Mouse (Mus musculus) limb, embryonic 12.5 days (tissue): ENCODE measurements around the gene Amz1. TPM values are rescaled to one million over a fixed set of nuclear protein-coding genes. Genes with fewer than 3 reads are reported as not detected.

ENCODE experiments used
- ATAC-seq: fragments of 200-750 bp; cut with Nextera tagmentation; 2 replicates; pipeline ENCODE4 v1.8.0; 2017; ENCODE audit warnings: low read depth, moderate TSS enrichment; ENCODE audit not compliant: insufficient number of reproducible peaks, insufficient read depth, low FRiP score, low TSS enrichment
- H3K27ac ChIP-seq: fragments of 300-500 bp; sonication (generic); 2 replicates; pipeline ENCODE4 v1.5.1; 2016; ENCODE audit warnings: mild to moderate bottlenecking, moderate library complexity
- H3K27me3 ChIP-seq: fragments of 300-500 bp; sonication (generic); 2 replicates; pipeline ENCODE4 v1.6.1; 2016; ENCODE audit warnings: mild to moderate bottlenecking, moderate library complexity
- H3K36me3 ChIP-seq: fragments of 300-500 bp; sonication (generic); 2 replicates; pipeline ENCODE4 v1.6.1; 2016; ENCODE audit warnings: mild to moderate bottlenecking, moderate library complexity
- H3K4me1 ChIP-seq: fragments of 300-500 bp; sonication (generic); replicated peaks from 2 replicates; pipeline ENCODE4 v1.6.1; 2016
- H3K4me2 ChIP-seq: fragments of 300-500 bp; sonication (generic); 2 replicates; pipeline ENCODE4 v1.6.1; 2016; ENCODE audit warnings: mild to moderate bottlenecking, moderate library complexity
- H3K4me3 ChIP-seq: fragments of 300-500 bp; sonication (generic); replicated peaks from 2 replicates; pipeline ENCODE4 v1.5.1; 2016; ENCODE audit warnings: mild to moderate bottlenecking
- H3K9ac ChIP-seq: fragments of 300-500 bp; sonication (generic); replicated peaks from 2 replicates; pipeline ENCODE4 v1.6.1; 2016; ENCODE audit warnings: mild to moderate bottlenecking, moderate library complexity
- H3K9me3 ChIP-seq: fragments of 300-500 bp; sonication (generic); 2 replicates; pipeline ENCODE4 v1.6.1; 2016; ENCODE audit warnings: mild to moderate bottlenecking, moderate library complexity
- WGBS: fragments of 180-500 bp; shearing (Covaris S2); methylation state at CpG from one replicate; pipeline ENCODE4 v1.1.7; 2016; 5-methylcytosine and 5-hydroxymethylcytosine counted together
- polyA plus RNA-seq: library from polyadenylated mRNA; unstranded; fragments of >200 nt; fragmentation: Nextera tagmentation; extraction: Ambion mirVana; gene quantifications from 2 replicates; pipeline ENCODE4 v1.2.1, GENCODE M21; 2016

The Amz1 gene
- polyA plus RNA-seq, 1 experiment from 2014 or later = 0.89 TPM

GRCm38 (mm10) chr5:140790392-140790791, 66.5 kb downstream of the Amz1 start:
- no peak overlapping the region for H3K4me3 ChIP-seq
- ATAC-seq = no peak
- H3K36me3 ChIP-seq = peaks cover 13% of the 10 kb centered on the region
- WGBS = 37% methylated on average over 2 of the region's 2 CpGs
- no peaks in the 10 kb centered on the region for H3K9me3 ChIP-seq
- H3K27me3 ChIP-seq = no peaks in the 10 kb centered on the region
- no peak overlapping the region for H3K9ac ChIP-seq
- no peak overlapping the region for H3K4me2 ChIP-seq
- peaks cover 60% of the 10 kb centered on the region for H3K4me1 ChIP-seq
- peak overlapping the region; percentile 87 for H3K27ac ChIP-seq

DNA sequence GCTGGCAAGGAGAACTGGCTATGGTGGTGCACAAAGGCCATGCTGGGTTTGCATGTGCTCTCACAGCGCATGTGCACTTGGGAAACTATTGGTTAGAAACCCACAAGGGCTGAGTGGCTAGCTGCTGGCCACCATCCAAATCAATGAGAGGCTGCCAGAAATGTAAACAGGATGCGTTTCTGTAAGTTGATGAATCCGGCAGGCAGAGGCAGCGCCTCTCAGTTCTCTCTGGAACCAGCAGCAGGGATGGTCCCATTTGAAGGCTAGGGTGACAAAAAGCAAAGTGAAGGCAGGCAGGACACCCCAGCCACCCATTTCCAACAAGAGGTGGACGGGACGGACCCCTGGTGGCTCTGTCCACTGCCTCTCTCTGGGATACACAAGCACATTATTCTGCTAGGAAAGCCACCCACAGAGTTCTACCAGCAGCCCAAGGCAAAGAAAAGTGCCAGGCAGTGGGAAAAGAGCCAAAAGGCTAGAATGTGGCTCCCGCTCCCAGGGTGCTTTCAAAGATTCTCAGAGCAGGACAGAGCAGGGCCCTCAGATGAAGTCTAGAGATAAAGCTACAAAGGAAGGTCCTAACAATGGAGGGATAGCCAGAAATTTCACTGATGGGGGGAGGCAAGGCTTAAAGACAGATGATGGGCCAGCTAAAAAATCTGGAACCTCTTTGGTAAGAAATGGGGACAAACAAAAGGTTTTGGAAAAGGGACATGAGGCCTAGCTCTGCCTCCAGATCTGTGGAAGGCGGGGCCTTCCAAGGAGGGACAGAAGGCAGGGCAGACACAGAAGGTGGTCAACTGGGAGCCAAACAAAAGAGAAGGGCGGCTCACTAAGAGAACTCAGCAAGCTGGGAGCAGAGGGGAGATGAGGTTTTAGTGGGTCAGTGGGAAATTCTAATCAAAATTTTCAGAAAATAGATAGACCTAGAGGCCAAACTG, 67.3 kb downstream of the Amz1 start:
- WGBS = 56% methylated on average over 9 of the region's 9 CpGs
- Histone ChIP-seq H3K4me1 (peaks cover 60% of the 10 kb centered on the region), H3K27ac (peak overlapping the region; percentile 87), H3K36me3 (peaks cover 10% of the 10 kb centered on the region), H3K9me3 (no peaks in the 10 kb centered on the region), H3K9ac (0 out of 2 replicates have a peak overlapping the region, but pooled peaks have one; percentile 1), H3K4me2 (no peak overlapping the region), H3K4me3 (no peak overlapping the region), H3K27me3 (no peaks in the 10 kb centered on the region)
- ATAC-seq = no peak

- peaks cover 10% of the 10 kb centered on the region for H3K36me3 ChIP-seq
- peaks cover 55% of the 10 kb centered on the region for H3K4me1 ChIP-seq
- no peaks in the 10 kb centered on the region for H3K27me3 ChIP-seq
- no peaks in the 10 kb centered on the region for H3K9me3 ChIP-seq
- no peak overlapping the region for H3K4me2 ChIP-seq
- no peak for ATAC-seq
- H3K4me3 ChIP-seq = no peak overlapping the region
- 50% methylated on average over 5 of the region's 5 CpGs for WGBS
- peak overlapping the region; percentile 87; the same call in 1 of the 2 replicates for H3K27ac ChIP-seq
- H3K9ac ChIP-seq = no peak overlapping the region
These were observed 68.3 kb downstream of the Amz1 start for GRCm38 (mm10) chr5:140792233-140792632.

GRCm38 (mm10) chr5:140794753-140795152, 70.8 kb downstream of the Amz1 start:
- H3K4me1 ChIP-seq = peaks cover 65% of the 10 kb centered on the region
- no peak for ATAC-seq
- no peak overlapping the region for H3K9ac ChIP-seq
- no peak overlapping the region for H3K4me2 ChIP-seq
- H3K27ac ChIP-seq = peak overlapping the region; percentile 72
- H3K9me3 ChIP-seq = no peaks in the 10 kb centered on the region
- 31% methylated on average over 3 of the region's 3 CpGs for WGBS
- H3K27me3 ChIP-seq = no peaks in the 10 kb centered on the region
- H3K36me3 ChIP-seq = peaks cover 1% of the 10 kb centered on the region; the same call in 1 of the 2 replicates
- H3K4me3 ChIP-seq = no peak overlapping the region

DNA sequence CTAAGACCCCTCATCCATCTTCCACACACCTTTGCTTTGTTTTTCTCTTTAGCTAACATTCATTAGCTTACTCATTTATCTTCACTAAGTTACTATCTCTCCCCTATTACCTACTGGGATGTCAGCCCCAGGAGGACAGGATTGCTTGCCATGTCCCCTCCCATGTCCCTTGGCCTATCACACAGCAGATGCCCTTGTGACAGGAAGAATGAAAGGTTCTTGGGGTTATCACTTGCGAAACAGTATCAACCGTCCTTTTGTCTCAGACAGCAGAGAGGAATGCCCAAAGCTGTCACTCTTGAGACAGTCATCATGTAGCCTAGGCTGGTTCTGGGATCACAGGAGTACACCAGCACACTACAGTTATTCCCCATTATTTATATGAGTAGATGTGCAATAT, 71.2 kb downstream of the Amz1 start:
- Histone ChIP-seq H3K27ac (peak overlapping the region; percentile 72), H3K4me3 (no peak overlapping the region), H3K9ac (no peak overlapping the region), H3K27me3 (no peaks in the 10 kb centered on the region), H3K36me3 (no peaks in the 10 kb centered on the region), H3K4me1 (peaks cover 63% of the 10 kb centered on the region), H3K9me3 (no peaks in the 10 kb centered on the region), H3K4me2 (no peak overlapping the region)
- no peak for ATAC-seq
- 54% methylated on average over 2 of the region's 2 CpGs for WGBS

- no peak overlapping the region for H3K27ac ChIP-seq
- no peak overlapping the region for H3K4me2 ChIP-seq
- H3K9ac ChIP-seq = no peak overlapping the region
- no peak for ATAC-seq
- H3K4me3 ChIP-seq = no peak overlapping the region
- H3K36me3 ChIP-seq = no peaks in the 10 kb centered on the region
- WGBS = 82% methylated on average over 3 of the region's 3 CpGs
- H3K4me1 ChIP-seq = peaks cover 54% of the 10 kb centered on the region
- H3K27me3 ChIP-seq = no peaks in the 10 kb centered on the region
- H3K9me3 ChIP-seq = no peaks in the 10 kb centered on the region
These were observed 72.1 kb downstream of the Amz1 start for GRCm38 (mm10) chr5:140796051-140796450.

DNA sequence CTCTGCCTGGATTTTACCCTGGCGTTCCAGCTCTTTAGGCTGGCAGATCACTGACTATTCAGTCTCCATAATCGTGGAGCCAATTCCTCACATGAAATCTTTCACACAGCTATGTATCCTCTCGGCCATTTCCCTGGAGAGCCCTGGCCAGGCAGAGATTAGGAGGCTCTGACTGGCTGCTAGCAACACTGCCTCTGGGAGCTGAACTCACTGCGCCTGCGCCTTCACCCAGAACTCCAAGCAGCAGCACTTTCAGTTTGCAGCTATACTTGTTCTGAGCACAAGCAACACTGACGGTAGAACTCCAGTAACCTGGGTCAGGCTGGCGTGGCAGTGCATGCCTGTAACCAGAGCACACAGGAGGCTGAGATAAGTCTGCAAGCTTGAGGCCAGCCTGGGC, 74.2 kb downstream of the Amz1 start:
- Histone ChIP-seq H3K9ac (no peak overlapping the region), H3K9me3 (no peaks in the 10 kb centered on the region), H3K27ac (peak overlapping the region; percentile 82), H3K4me3 (no peak overlapping the region), H3K4me1 (peaks cover 35% of the 10 kb centered on the region), H3K27me3 (no peaks in the 10 kb centered on the region), H3K4me2 (no peak overlapping the region), H3K36me3 (no peaks in the 10 kb centered on the region)
- 75% methylated on average over 7 of the region's 7 CpGs for WGBS
- no peak for ATAC-seq

- WGBS = 64% methylated on average over 5 of the region's 5 CpGs
- Histone ChIP-seq H3K27me3 (no peaks in the 10 kb centered on the region), H3K4me1 (peaks cover 32% of the 10 kb centered on the region), H3K27ac (peak overlapping the region; percentile 66; the same call in 1 of the 2 replicates), H3K4me3 (no peak overlapping the region), H3K4me2 (no peak overlapping the region), H3K36me3 (no peaks in the 10 kb centered on the region), H3K9ac (0 out of 2 replicates have a peak overlapping the region, but pooled peaks have one; percentile 8), H3K9me3 (no peaks in the 10 kb centered on the region)
- no peak for ATAC-seq
These were observed 74.8 kb downstream of the Amz1 start for GRCm38 (mm10) chr5:140798775-140799174.

DNA sequence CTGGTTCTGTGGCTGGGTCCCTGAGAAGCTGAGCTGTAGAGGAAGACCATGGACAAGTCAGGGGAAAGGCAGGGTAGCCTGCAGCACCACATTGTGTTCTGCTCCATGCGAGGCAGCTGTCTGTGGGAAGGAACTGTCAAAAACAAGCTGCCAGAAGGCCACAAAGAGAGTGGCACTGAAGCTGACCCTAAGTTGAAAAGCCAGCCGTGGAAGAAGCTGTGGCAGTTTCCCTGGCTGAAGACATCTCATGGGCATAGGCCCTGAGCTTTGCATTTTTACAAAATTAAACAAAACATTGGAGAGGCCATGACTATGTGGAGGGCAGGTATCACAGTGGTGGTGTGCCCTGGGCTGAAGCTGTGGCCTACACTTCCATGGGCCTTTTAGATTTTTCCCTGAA, 75.3 kb downstream of the Amz1 start:
- Histone ChIP-seq H3K27me3 (no peaks in the 10 kb centered on the region), H3K36me3 (no peaks in the 10 kb centered on the region), H3K9ac (0 out of 2 replicates have a peak overlapping the region, but pooled peaks have one; percentile 8), H3K4me1 (peaks cover 28% of the 10 kb centered on the region), H3K27ac (peak overlapping the region; percentile 66; the same call in 1 of the 2 replicates), H3K9me3 (no peaks in the 10 kb centered on the region), H3K4me2 (no peak overlapping the region), H3K4me3 (no peak overlapping the region)
- no peak for ATAC-seq
- WGBS = 71% methylated on average over 2 of the region's 2 CpGs

DNA sequence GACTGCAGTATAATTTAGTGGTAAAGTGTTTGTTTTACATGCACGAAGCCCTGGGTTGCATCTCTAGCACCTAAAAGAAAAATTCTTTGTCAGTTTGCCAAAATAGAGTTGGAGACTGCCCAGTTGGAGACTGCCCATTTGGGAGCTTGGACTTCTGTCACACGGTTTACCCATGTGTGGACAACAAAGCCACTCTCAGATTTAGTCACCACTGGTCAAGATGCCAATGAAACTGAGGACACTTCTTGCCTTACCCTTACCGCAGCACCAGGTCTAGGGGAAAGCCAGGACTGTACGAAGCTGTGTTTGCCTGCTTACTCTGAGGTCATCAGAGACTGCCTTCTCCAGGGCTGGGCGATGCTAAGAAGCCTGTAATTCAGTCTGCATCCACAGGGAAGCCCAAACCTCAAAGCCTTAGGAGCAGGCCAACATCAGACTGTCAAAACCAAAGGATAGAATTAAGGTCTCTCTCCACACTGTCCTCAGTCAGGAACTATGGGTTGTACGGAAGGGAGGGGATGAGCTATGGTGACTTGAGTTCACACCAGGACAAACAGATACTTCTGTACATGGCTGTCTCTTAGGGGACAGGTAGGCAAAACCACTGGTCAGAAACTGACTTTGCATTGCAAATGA, 76.5 kb downstream of the Amz1 start:
- Histone ChIP-seq H3K9ac (no peak overlapping the region), H3K4me1 (peaks cover 17% of the 10 kb centered on the region), H3K4me2 (no peak overlapping the region), H3K9me3 (no peaks in the 10 kb centered on the region), H3K4me3 (no peak overlapping the region), H3K27ac (no peak overlapping the region), H3K36me3 (no peaks in the 10 kb centered on the region), H3K27me3 (no peaks in the 10 kb centered on the region)
- ATAC-seq = no peak
- whole genome bisulfite sequencing = 88% methylated on average over 6 of the region's 6 CpGs

- Histone ChIP-seq H3K27me3 (no peaks in the 10 kb centered on the region), H3K36me3 (no peaks in the 10 kb centered on the region), H3K4me3 (no peak overlapping the region), H3K4me1 (peaks cover 20% of the 10 kb centered on the region), H3K9ac (no peak overlapping the region), H3K27ac (no peak overlapping the region), H3K4me2 (no peak overlapping the region), H3K9me3 (no peaks in the 10 kb centered on the region)
- WGBS = 84% methylated on average over 5 of the region's 5 CpGs
- no peak for ATAC-seq
These were observed 77.9 kb downstream of the Amz1 start for GRCm38 (mm10) chr5:140801782-140802181.
